Mouse (Mus musculus) lung, adult 2 months (tissue): ENCODE measurements around the gene Pcgf5.

Experiments
- CTCF ChIP-seq: fragments of 200-500 bp; IDR thresholded peaks from 2 replicates; pipeline ENCODE4 v1.5.1; 2011; ENCODE audit warnings: mild to moderate bottlenecking, low read length, control low read depth; ENCODE audit not compliant: insufficient read depth
- POLR2A ChIP-seq: fragments of 200-500 bp; IDR thresholded peaks from 2 replicates; pipeline ENCODE4 v1.6.1; 2011; ENCODE audit warnings: low read depth, mild to moderate bottlenecking, control low read depth, low read length, borderline replicate concordance; ENCODE audit errors: extremely low read depth

GRCm38 (mm10) chr19:36433161-36433560 lies 85.1 kb downstream of the Pcgf5 start:
- no peak for TF ChIP-seq CTCF
- TF ChIP-seq POLR2A = no peak
